Mouse (Mus musculus) heart, embryonic 10.5 days (tissue): ENCODE measurements around the gene Phf3. TPM values are rescaled to one million over a fixed set of nuclear protein-coding genes. Genes with fewer than 3 reads are reported as not detected.

Source experiments
- DNase-seq: peaks from one replicate; pipeline ENCODE4 v3.0.0-alpha.2; 2017; ENCODE audit warnings: low spot score
- H3K27ac ChIP-seq: fragments of 300-500 bp; sonication (generic); 2 replicates; pipeline ENCODE4 v1.5.1; 2016; ENCODE audit warnings: mild to moderate bottlenecking
- H3K27me3 ChIP-seq: fragments of 300-500 bp; sonication (generic); 2 replicates; pipeline ENCODE4 v1.6.1; 2016; ENCODE audit warnings: mild to moderate bottlenecking; ENCODE audit not compliant: poor library complexity, insufficient read depth, severe bottlenecking
- H3K36me3 ChIP-seq: fragments of 300-500 bp; sonication (generic); 2 replicates; pipeline ENCODE4 v1.6.1; 2016; ENCODE audit warnings: mild to moderate bottlenecking, moderate library complexity
- H3K4me1 ChIP-seq: fragments of 300-500 bp; sonication (generic); 2 replicates; pipeline ENCODE4 v1.6.1; 2016; ENCODE audit warnings: mild to moderate bottlenecking
- H3K4me3 ChIP-seq: fragments of 300-500 bp; sonication (generic); 2 replicates; pipeline ENCODE4 v1.5.1; 2016; ENCODE audit warnings: mild to moderate bottlenecking, moderate library complexity
- H3K9me3 ChIP-seq: fragments of 300-500 bp; sonication (generic); 2 replicates; pipeline ENCODE4 v1.6.1; 2016; ENCODE audit warnings: mild to moderate bottlenecking, moderate library complexity
- WGBS: fragments of 180-500 bp; shearing (Covaris S2); methylation state at CpG from one replicate; pipeline ENCODE4 v1.1.7; 2016; 5-methylcytosine and 5-hydroxymethylcytosine counted together
- polyA plus RNA-seq: library from polyadenylated mRNA; unstranded; fragments of >200 nt; fragmentation: Nextera tagmentation; extraction: Ambion mirVana; gene quantifications from 2 replicates; pipeline ENCODE4 v1.2.1, GENCODE M21; 2016

Gene Phf3
- polyA plus RNA-seq, 1 experiment from 2014 or later, result 26.0 TPM

DNA sequence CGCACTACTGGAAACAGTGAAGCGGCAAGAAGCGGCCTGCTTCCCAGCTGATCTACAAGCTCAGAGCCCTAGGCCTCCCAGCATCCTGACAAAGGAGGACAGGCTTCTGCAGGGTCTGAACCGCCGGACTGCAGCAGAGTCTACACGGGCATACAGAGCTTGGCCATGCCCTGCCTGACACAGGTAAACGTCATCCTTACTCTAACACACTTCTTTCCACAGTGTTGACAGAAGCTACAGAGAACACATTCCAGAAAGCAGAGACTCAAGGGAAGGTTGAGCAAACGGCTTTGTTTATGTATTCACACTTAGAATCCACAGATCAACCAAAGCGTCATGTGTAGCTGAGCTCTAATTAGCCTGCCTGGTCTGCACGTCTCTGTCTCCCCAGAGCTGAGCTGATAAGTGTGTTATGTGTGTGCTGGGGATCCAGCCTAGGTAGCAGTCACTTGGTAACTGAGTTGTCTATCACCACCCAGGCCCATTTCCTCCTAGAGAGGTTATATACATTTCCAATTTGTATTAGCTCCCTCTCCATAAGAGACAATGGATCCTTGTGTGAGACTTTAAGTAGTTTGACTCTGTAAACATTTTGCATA, 65.5 kb downstream of the Phf3 start:
- no peaks in the 10 kb centered on the region for H3K4me1 ChIP-seq
- no peak overlapping the region for H3K4me3 ChIP-seq
- H3K27me3 ChIP-seq, result no peaks in the 10 kb centered on the region
- H3K36me3 ChIP-seq, result peaks cover 81% of the 10 kb centered on the region
- DNase-seq, result no peak
- WGBS, result 69% methylated on average over 10 of the region's 10 CpGs
- peak overlapping the region; percentile 45 for H3K27ac ChIP-seq
- H3K9me3 ChIP-seq, result no peaks in the 10 kb centered on the region

DNA sequence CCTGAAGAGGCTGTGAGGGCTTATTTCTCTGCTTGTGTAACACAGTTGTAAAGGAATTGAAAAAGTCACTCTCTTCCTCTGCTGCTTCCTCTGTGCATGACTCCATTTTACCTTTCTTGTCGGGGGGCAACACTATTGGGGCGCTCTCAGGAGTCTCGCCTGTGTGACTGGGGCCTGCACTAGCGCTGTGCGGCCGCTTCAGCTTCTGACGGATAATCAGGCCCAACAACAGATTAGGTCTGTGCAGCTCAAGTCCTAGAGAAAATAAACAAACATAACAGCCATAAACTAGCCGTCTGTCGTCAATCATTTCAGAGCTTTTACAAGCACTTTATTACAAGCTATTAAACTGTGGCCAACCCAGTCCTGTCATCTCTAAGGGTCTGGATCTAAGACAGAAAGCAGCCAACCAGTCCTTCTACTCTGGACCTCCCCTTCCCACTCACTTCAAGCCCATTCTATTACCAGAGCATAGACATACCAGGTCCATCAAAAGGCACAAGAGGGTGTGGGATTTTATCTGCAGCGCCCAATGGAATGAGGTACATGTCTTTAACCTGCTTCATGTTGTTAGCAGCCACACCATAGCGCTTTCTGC, 67.9 kb downstream of the Phf3 start:
- 91% methylated on average over 11 of the region's 11 CpGs for WGBS

GRCm38 (mm10) chr1:30804919-30805318, 68.8 kb downstream of the Phf3 start:
- WGBS, result 95% methylated on average over 7 of the region's 7 CpGs
- DNase-seq, result no peak
- no peak overlapping the region for H3K4me3 ChIP-seq
- no peaks in the 10 kb centered on the region for H3K9me3 ChIP-seq
- no peaks in the 10 kb centered on the region for H3K4me1 ChIP-seq
- no peak overlapping the region for H3K27ac ChIP-seq
- peaks cover 64% of the 10 kb centered on the region for H3K36me3 ChIP-seq
- H3K27me3 ChIP-seq, result no peaks in the 10 kb centered on the region

More for the DNA sequence above, 67.9 kb downstream of the Phf3 start:
- Histone ChIP-seq H3K27ac (no peak overlapping the region), H3K4me1 (no peaks in the 10 kb centered on the region), H3K4me3 (no peak overlapping the region), H3K9me3 (no peaks in the 10 kb centered on the region), H3K36me3 (peaks cover 73% of the 10 kb centered on the region), H3K27me3 (no peaks in the 10 kb centered on the region)
- DNase-seq, result no peak

DNA sequence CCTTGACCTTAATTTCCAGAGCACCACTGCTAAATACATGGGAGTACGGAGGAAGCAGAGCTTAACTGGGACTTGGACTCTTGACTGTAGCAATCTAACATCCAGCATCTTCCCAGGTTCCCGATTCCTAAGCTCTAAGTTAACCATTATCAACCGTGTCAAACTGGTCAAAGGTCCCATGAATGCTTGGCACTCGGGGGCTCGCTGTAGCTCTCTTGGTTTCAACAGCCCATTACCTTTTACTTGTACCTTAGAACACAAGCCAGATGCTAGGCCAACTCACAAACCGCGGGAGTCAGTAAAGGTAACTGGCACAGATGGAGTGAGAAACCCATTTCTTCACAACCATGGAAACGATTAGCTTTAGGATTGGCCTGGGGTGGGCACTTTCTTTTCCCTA, 71.8 kb downstream of the Phf3 start:
- H3K4me3 ChIP-seq, result no peak overlapping the region
- H3K36me3 ChIP-seq, result peaks cover 43% of the 10 kb centered on the region
- H3K4me1 ChIP-seq, result peaks cover 11% of the 10 kb centered on the region
- H3K27ac ChIP-seq, result no peak overlapping the region
- 92% methylated on average over 8 of the region's 8 CpGs for WGBS
- no peaks in the 10 kb centered on the region for H3K27me3 ChIP-seq
- no peaks in the 10 kb centered on the region for H3K9me3 ChIP-seq
- no peak for DNase-seq

DNA sequence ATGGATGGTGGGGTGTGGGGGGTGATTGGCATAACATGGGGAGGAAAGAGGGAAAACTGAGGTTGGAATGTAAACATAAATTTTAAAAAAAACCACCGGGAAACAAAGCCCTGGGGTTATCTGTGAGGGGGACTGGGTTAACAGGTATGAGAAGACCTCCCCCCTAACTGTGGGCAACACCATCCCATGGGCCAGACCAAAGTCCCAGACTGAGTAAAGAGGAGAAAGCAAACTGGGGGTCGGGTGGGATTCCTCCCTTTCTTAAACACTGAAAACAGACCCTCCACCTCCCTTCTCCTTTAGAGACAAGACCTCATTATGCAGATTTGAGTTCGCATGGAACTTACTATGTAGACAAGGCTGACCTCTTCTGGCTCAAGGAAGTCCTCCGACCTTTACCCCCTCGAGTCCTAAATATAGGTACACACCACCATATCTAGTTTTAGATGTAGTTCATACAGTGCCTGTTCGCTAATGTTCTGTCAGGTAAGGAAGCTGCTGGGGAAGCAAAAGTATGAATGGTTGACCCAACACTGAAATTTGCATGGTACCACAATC, 74.4 kb downstream of the Phf3 start:
- H3K9me3 ChIP-seq, result no peaks in the 10 kb centered on the region
- no peak for DNase-seq
- WGBS, result 70% methylated on average over 6 of the region's 6 CpGs

DNA sequence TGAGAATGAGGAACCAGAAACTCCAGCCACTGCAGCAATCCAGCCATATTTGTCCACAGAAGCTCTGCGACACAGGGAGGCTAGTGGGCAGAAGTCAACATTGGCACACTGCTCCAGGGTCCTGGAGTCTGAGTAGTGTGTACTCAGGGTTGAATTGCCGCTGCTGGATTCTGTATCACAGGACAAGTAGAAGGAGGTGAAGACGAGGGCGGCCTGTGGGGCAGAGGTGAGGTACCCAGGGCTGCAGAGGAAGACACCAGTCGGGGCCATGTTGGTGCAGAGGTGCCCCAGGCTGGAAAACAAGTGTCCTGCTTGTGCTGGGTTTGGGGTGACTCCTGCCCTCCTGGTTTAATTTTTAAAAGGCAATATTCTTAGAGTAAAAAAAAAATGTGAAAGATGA, 79.1 kb downstream of the Phf3 start:
- DNase-seq, result no peak
- WGBS, result 88% methylated on average over 5 of the region's 5 CpGs
- Histone ChIP-seq H3K27me3 (no peaks in the 10 kb centered on the region), H3K27ac (no peak overlapping the region), H3K36me3 (no peaks in the 10 kb centered on the region), H3K9me3 (no peaks in the 10 kb centered on the region), H3K4me3 (no peak overlapping the region), H3K4me1 (peaks cover 10% of the 10 kb centered on the region)

More for the DNA sequence above, 74.4 kb downstream of the Phf3 start:
- Histone ChIP-seq H3K27ac (no peak overlapping the region), H3K27me3 (no peaks in the 10 kb centered on the region), H3K4me1 (peaks cover 11% of the 10 kb centered on the region), H3K4me3 (no peak overlapping the region), H3K36me3 (peaks cover 24% of the 10 kb centered on the region)

DNA sequence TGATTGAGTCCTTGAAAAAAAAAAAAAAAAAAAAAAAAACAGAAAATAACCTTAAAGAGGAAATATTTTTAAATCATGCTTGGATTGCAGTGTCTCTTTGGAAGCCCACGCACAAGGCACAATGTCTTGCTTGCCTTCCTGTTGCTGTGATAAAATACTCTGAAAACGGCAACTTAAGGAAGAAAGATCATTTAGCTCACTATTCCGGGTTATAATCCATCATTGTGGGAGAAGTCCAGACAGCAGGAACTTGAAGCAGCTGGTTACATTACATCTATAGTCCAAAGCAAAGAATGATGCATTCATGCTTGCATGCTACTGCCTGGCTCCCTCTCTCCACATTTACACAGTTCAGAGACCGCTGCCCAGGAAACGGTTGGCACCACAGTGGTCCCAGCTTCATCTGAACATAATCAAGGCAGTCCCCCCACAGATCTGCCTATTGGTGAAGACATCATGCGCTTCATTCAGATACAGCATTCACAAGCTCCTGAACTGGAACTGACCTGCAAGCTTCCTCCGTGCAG, 80.3 kb downstream of the Phf3 start:
- Histone ChIP-seq H3K36me3 (no peaks in the 10 kb centered on the region), H3K9me3 (no peaks in the 10 kb centered on the region), H3K4me1 (no peaks in the 10 kb centered on the region), H3K27ac (no peak overlapping the region), H3K27me3 (no peaks in the 10 kb centered on the region), H3K4me3 (no peak overlapping the region)
- WGBS, result 81% methylated on average over 7 of the region's 7 CpGs
- no peak for DNase-seq

GRCm38 (mm10) chr1:30792935-30793334, 80.8 kb downstream of the Phf3 start:
- H3K36me3 ChIP-seq, result no peaks in the 10 kb centered on the region
- H3K9me3 ChIP-seq, result no peaks in the 10 kb centered on the region
- H3K4me1 ChIP-seq, result no peaks in the 10 kb centered on the region
- WGBS, result 70% methylated on average over 5 of the region's 5 CpGs
- no peak overlapping the region for H3K4me3 ChIP-seq
- no peak for DNase-seq
- H3K27me3 ChIP-seq, result no peaks in the 10 kb centered on the region
- no peak overlapping the region for H3K27ac ChIP-seq

- no peaks in the 10 kb centered on the region for H3K9me3 ChIP-seq
- no peak overlapping the region for H3K27ac ChIP-seq
- no peaks in the 10 kb centered on the region for H3K36me3 ChIP-seq
- H3K27me3 ChIP-seq, result no peaks in the 10 kb centered on the region
- 81% methylated on average over 1 of the region's 1 CpGs for WGBS
- H3K4me1 ChIP-seq, result 0 out of 2 replicates have a peak, but pooled peaks cover 4% of the 10 kb centered on the region
- DNase-seq, result no peak
- H3K4me3 ChIP-seq, result no peak overlapping the region
These were observed 83.5 kb downstream of the Phf3 start for GRCm38 (mm10) chr1:30790220-30790619.

DNA sequence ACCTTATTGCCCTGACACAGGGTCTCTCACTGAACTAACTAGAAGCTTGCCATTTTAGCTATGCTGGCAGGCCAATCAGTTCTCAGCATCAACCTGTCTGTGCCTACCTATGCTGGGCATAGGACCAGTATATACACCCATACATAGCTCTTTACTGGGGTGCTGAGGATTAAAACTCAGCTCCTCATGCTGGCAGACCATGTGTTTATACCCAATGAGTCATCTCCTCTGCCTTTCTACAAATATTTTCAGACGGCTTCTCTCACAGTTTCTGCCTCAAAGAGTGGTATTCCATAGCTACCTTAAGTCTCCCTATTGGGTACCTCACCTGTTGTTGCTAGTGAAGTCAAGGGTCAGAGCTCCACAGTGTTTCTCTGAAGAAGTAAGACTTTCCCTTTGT, 84.0 kb downstream of the Phf3 start:
- 74% methylated on average over 1 of the region's 1 CpGs for WGBS
- H3K4me1 ChIP-seq, result 0 out of 2 replicates have a peak, but pooled peaks cover 4% of the 10 kb centered on the region
- H3K27ac ChIP-seq, result no peak overlapping the region
- no peaks in the 10 kb centered on the region for H3K9me3 ChIP-seq
- no peak for DNase-seq
- no peak overlapping the region for H3K4me3 ChIP-seq
- H3K36me3 ChIP-seq, result no peaks in the 10 kb centered on the region
- no peaks in the 10 kb centered on the region for H3K27me3 ChIP-seq

- H3K27ac ChIP-seq, result no peak overlapping the region
- no peaks in the 10 kb centered on the region for H3K9me3 ChIP-seq
- no peaks in the 10 kb centered on the region for H3K27me3 ChIP-seq
- no peaks in the 10 kb centered on the region for H3K36me3 ChIP-seq
- H3K4me3 ChIP-seq, result no peak overlapping the region
- 66% methylated on average over 2 of the region's 2 CpGs for WGBS
- no peak for DNase-seq
- H3K4me1 ChIP-seq, result 0 out of 2 replicates have a peak, but pooled peaks cover 4% of the 10 kb centered on the region
These were observed 84.7 kb downstream of the Phf3 start for GRCm38 (mm10) chr1:30789001-30789400.

GRCm38 (mm10) chr1:30786583-30786982, 87.1 kb downstream of the Phf3 start:
- no peak for DNase-seq
- H3K4me3 ChIP-seq, result no peak overlapping the region
- no peaks in the 10 kb centered on the region for H3K9me3 ChIP-seq
- H3K4me1 ChIP-seq, result 0 out of 2 replicates have a peak, but pooled peaks cover 4% of the 10 kb centered on the region
- 52% methylated on average over 9 of the region's 9 CpGs for WGBS
- no peaks in the 10 kb centered on the region for H3K36me3 ChIP-seq
- H3K27ac ChIP-seq, result peak overlapping the region; percentile 81
- no peaks in the 10 kb centered on the region for H3K27me3 ChIP-seq

DNA sequence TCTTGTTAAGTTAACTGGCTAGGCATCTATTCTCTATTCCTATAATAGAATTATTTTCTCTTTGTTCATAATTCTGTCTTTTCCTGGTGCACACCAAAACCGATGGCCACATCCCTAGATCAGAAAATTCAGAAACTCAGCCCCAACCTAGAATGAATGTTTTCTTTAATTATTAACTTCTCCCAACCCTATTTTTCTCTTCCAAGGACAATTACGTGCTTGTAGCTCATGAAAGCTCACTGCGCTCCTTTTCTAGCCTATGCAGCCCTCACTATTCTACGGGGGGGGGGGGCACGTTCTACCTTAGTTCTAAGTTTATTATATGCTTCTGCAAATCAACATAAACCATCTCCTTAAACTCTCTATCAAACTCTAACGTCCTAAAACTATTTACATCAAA, 90.0 kb downstream of the Phf3 start:
- 73% methylated on average over 6 of the region's 6 CpGs for WGBS
- H3K4me3 ChIP-seq, result no peak overlapping the region
- 0 out of 2 replicates have a peak, but pooled peaks cover 4% of the 10 kb centered on the region for H3K4me1 ChIP-seq
- no peak overlapping the region for H3K27ac ChIP-seq
- no peak for DNase-seq
- H3K9me3 ChIP-seq, result no peaks in the 10 kb centered on the region
- no peaks in the 10 kb centered on the region for H3K27me3 ChIP-seq
- no peaks in the 10 kb centered on the region for H3K36me3 ChIP-seq
